Mouse (Mus musculus) forebrain, embryonic 16.5 days (tissue): ENCODE data around the gene Rxra. TPM values are rescaled to one million over a fixed set of nuclear protein-coding genes. Genes with fewer than 3 reads are reported as not detected.

Source experiments
- ATAC-seq: fragments of 200-750 bp; cut with Nextera tagmentation; 2 replicates; pipeline ENCODE4 v1.8.0; 2017; ENCODE audit warnings: mild to moderate bottlenecking, moderate library complexity
- H3K27ac ChIP-seq: fragments of 300-500 bp; sonication (generic); 2 replicates; pipeline ENCODE4 v1.5.1; 2014; ENCODE audit warnings: low read length, control low read depth
- H3K27me3 ChIP-seq: fragments of 300-500 bp; sonication (generic); replicated peaks from 2 replicates; pipeline ENCODE4 v1.6.1; 2014; ENCODE audit warnings: low read length; ENCODE audit not compliant: control insufficient read depth, insufficient read depth
- H3K36me3 ChIP-seq: fragments of 300-500 bp; sonication (generic); 2 replicates; pipeline ENCODE4 v1.6.1; 2014; ENCODE audit not compliant: control insufficient read depth, insufficient read depth
- H3K4me1 ChIP-seq: fragments of 300-500 bp; sonication (generic); replicated peaks from 2 replicates; pipeline ENCODE4 v1.6.1; 2014; ENCODE audit warnings: low read length; ENCODE audit not compliant: control insufficient read depth, insufficient read depth
- H3K4me2 ChIP-seq: fragments of 300-500 bp; sonication (generic); 2 replicates; pipeline ENCODE4 v1.6.1; 2014; ENCODE audit warnings: mild to moderate bottlenecking, low read length, control low read depth
- H3K4me3 ChIP-seq: fragments of 300-500 bp; sonication (generic); replicated peaks from 2 replicates; pipeline ENCODE4 v1.5.1; 2014; ENCODE audit warnings: mild to moderate bottlenecking, low read length, control low read depth
- H3K9ac ChIP-seq: fragments of 300-500 bp; sonication (generic); replicated peaks from 2 replicates; pipeline ENCODE4 v1.6.1; 2014; ENCODE audit warnings: low read depth, low read length, control low read depth
- H3K9me3 ChIP-seq: fragments of 300-500 bp; sonication (generic); 2 replicates; pipeline ENCODE4 v1.6.1; 2016; ENCODE audit warnings: low read length; ENCODE audit not compliant: control insufficient read depth
- WGBS: fragments of 180-500 bp; shearing (Covaris S2); extraction: QIAGEN DNeasy Blood & Tissue Kit; methylation state at CpG from one replicate; pipeline ENCODE4 v1.1.7; 2014; 5-methylcytosine and 5-hydroxymethylcytosine counted together
- polyA plus RNA-seq: library from polyadenylated mRNA; unstranded; fragments of >200 nt; fragmentation: Nextera tagmentation; extraction: Ambion mirVana; gene quantifications from 2 replicates; pipeline ENCODE4 v1.2.1, GENCODE M21; 2015

The Rxra gene
- polyA plus RNA-seq, 1 experiment from 2014 or later, result 2.4 TPM

DNA sequence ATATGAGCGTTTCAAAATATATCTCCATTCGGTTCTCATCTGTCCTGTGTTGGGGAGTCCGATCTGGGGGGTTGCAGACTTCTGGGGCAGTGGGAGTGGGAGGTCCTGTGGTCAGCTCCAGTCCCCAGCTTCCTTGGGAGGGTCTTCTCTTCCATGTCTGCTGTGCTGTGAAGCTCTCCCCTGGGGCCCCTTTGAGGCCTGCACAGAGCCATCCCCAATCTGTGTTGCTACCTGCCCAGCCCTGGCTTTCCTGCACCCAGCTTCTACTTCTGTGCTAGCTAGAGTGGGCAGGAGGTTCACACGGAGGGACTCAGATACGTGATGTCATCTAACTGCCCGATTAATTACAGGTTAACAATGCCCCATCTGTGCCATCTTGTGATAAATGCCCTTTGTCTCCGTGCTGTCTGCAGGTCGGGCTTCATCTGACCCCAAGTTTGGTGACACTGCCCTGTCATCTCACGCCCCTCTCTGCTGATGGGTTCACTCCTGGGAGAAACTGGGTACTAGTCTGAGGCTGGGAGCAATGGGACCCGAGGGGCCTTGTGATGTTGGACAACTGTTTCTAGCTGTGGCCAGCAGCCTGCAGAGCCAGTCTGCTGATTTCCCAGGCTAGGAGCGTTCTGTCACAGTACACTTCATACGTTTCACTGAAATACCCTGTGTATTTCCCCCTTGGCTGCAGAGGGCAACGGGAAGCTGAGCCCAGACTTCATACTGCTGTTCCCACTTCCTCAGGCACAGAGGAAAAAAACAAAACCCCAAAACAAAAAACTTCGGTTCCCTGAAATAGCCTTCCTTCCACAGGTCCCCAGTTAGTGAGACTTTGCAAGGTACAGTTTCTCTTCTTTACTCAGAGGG lies 86.9 kb downstream of the Rxra start:
- Histone ChIP-seq H3K4me2 (no peak overlapping the region), H3K27ac (no peak overlapping the region), H3K4me1 (peaks cover 15% of the 10 kb centered on the region), H3K4me3 (no peak overlapping the region), H3K9me3 (no peaks in the 10 kb centered on the region), H3K36me3 (no peaks in the 10 kb centered on the region), H3K9ac (no peak overlapping the region), H3K27me3 (no peaks in the 10 kb centered on the region)
- WGBS, result 69% methylated on average over 14 of the region's 14 CpGs
- ATAC-seq, result no peak

- H3K27me3 ChIP-seq, result no peaks in the 10 kb centered on the region
- H3K4me3 ChIP-seq, result no peak overlapping the region
- peak; percentile 47 for ATAC-seq
- H3K9me3 ChIP-seq, result no peaks in the 10 kb centered on the region
- H3K36me3 ChIP-seq, result no peaks in the 10 kb centered on the region
- H3K27ac ChIP-seq, result no peak overlapping the region
- 19% methylated on average over 6 of the region's 6 CpGs for WGBS
- 0 out of 2 replicates have a peak overlapping the region, but pooled peaks have one; percentile 22 for H3K9ac ChIP-seq
- peaks cover 4% of the 10 kb centered on the region; the same call in 1 of the 2 replicates for H3K4me1 ChIP-seq
- H3K4me2 ChIP-seq, result no peak overlapping the region
Observed at GRCm38 (mm10) chr2:27764256-27764936, 88.2 kb downstream of the Rxra start.

DNA sequence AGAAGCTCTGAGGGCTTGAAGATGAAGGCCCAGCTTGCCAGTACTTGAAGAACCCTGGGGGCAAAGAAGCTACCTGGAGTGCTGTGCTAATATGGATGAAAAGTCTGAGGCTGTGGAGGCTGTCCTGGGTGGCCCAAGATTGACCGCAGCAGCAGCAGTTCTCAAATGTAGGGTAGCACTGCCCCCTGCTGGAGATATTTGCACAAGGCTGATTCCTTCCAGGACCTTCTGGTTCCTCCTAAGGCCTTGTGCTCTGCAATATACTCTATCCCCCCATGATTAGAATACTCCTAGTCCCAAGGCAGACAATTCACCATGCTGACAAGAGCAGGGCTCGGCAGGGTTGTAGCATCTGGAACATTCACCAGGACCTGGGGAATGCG lies 88.7 kb downstream of the Rxra start:
- 31% methylated on average over 3 of the region's 3 CpGs for whole genome bisulfite sequencing
- Histone ChIP-seq H3K4me1 (peaks cover 4% of the 10 kb centered on the region; the same call in 1 of the 2 replicates), H3K9me3 (no peaks in the 10 kb centered on the region), H3K36me3 (no peaks in the 10 kb centered on the region), H3K27me3 (no peaks in the 10 kb centered on the region), H3K9ac (no peak overlapping the region), H3K4me3 (no peak overlapping the region), H3K27ac (no peak overlapping the region), H3K4me2 (no peak overlapping the region)
- ATAC-seq, result peak; percentile 60

- Histone ChIP-seq H3K4me3 (no peak overlapping the region), H3K36me3 (no peaks in the 10 kb centered on the region)
- 79% methylated on average over 7 of the region's 7 CpGs for WGBS
Observed at GRCm38 (mm10) chr2:27767773-27768172, 91.5 kb downstream of the Rxra start.

GRCm38 (mm10) chr2:27769701-27770100 lies 93.5 kb downstream of the Rxra start:
- no peak for ATAC-seq
- H3K9ac ChIP-seq, result no peak overlapping the region
- H3K4me2 ChIP-seq, result no peak overlapping the region
- H3K4me3 ChIP-seq, result no peak overlapping the region
- no peaks in the 10 kb centered on the region for H3K27me3 ChIP-seq
- WGBS, result 39% methylated on average over 5 of the region's 5 CpGs
- no peak overlapping the region for H3K27ac ChIP-seq
- H3K4me1 ChIP-seq, result no peaks in the 10 kb centered on the region
- H3K9me3 ChIP-seq, result no peaks in the 10 kb centered on the region
- no peaks in the 10 kb centered on the region for H3K36me3 ChIP-seq

More at GRCm38 (mm10) chr2:27767773-27768172, 91.5 kb downstream of the Rxra start:
- Histone ChIP-seq H3K4me2 (no peak overlapping the region), H3K9ac (no peak overlapping the region), H3K4me1 (peaks cover 4% of the 10 kb centered on the region; the same call in 1 of the 2 replicates), H3K9me3 (no peaks in the 10 kb centered on the region), H3K27me3 (no peaks in the 10 kb centered on the region), H3K27ac (no peak overlapping the region)
- no peak for ATAC-seq

DNA sequence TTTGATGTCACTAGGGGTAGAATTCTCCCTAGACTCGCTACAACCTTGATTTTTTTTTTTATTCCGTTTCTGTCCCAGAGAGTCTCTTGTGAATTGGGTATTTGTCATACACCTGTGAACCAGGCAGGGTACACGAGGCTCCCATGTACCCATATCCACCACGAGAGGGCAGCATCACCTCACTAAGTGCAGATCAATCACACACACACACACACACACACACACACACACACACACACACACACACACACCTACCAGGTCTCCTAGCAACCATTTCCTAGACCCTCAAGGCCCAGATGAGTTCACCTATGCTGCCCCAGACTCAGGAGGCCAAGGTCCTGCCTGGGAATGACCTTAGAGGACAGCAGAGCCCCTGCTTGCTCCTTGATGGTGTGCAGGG lies 94.0 kb downstream of the Rxra start:
- H3K36me3 ChIP-seq, result no peaks in the 10 kb centered on the region
- H3K9me3 ChIP-seq, result no peaks in the 10 kb centered on the region
- no peak overlapping the region for H3K4me3 ChIP-seq
- H3K9ac ChIP-seq, result no peak overlapping the region
- peak; percentile 46; the same call in 1 of the 2 replicates for ATAC-seq
- no peak overlapping the region for H3K4me2 ChIP-seq
- H3K27ac ChIP-seq, result no peak overlapping the region
- H3K27me3 ChIP-seq, result no peaks in the 10 kb centered on the region
- 0% methylated on average over 4 of the region's 4 CpGs for WGBS
- H3K4me1 ChIP-seq, result no peaks in the 10 kb centered on the region

DNA sequence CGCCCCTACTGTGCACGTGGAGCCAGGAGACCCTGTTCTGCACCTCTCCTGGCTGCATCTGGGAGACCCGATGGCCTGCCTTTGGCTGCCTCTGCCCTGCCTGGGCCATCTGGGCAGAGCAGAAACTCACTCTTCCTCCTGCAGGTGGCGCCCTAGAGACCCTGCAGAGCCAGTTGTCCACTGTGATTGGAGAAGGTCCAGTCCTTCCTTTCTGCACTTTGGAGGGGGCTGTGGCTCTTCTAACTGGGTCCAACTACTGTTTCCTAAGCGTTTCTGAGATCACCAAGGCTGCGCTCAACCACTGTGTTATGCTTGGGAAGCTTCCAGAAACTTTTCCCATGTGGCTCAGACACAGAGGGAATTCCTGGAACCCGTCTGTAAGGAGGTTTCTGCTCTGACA lies 95.7 kb downstream of the Rxra start:
- no peak overlapping the region for H3K4me3 ChIP-seq
- no peaks in the 10 kb centered on the region for H3K36me3 ChIP-seq
- H3K27me3 ChIP-seq, result no peaks in the 10 kb centered on the region
- WGBS, result 28% methylated on average over 7 of the region's 7 CpGs
- H3K9ac ChIP-seq, result no peak overlapping the region
- no peak overlapping the region for H3K4me2 ChIP-seq
- no peaks in the 10 kb centered on the region for H3K4me1 ChIP-seq
- H3K9me3 ChIP-seq, result no peaks in the 10 kb centered on the region
- ATAC-seq, result no peak; the same call in 1 of the 2 replicates
- no peak overlapping the region for H3K27ac ChIP-seq

- Histone ChIP-seq H3K9ac (no peak overlapping the region), H3K4me1 (no peaks in the 10 kb centered on the region), H3K27me3 (no peaks in the 10 kb centered on the region), H3K27ac (no peak overlapping the region), H3K4me2 (no peak overlapping the region), H3K9me3 (no peaks in the 10 kb centered on the region), H3K4me3 (no peak overlapping the region), H3K36me3 (no peaks in the 10 kb centered on the region)
- no peak for ATAC-seq
- WGBS, result 91% methylated on average over 7 of the region's 7 CpGs
Observed at GRCm38 (mm10) chr2:27772841-27773388, 96.7 kb downstream of the Rxra start.

DNA sequence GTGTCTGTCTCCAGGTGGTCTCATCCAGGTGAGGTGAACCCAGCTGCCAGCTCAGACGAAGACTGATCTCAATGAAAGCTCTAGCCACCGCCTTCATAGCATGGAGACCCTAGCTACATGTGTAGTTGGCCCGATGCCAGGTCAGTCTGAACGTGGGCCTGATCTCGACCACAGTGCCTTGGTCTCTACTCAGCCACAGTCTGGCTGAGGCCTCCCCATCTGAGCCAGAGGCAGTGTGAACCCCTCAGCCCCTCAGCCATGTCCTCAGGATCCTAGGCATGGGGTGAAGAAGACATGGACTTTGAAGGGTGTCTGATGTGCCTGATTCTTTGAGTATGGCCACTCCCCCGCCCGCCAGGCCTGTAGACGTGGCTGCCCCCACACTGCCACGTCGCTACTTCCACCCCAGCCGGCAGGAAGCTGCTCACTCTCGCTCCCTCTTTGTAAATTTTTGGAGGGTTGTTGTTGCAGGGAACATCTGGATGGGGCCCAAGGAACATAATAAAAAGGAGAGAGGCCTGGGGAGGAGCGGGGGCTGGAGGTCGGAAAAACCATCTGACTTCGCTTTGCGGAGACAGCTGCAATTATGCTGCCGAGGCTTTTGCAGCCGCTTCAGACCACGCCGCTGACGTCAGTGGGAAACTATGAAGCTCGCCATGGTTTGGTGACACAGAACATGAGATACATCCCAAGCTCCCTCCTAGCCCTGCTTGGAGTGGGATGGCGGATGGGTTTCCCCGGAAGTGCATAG lies 97.9 kb downstream of the Rxra start:
- no peaks in the 10 kb centered on the region for H3K27me3 ChIP-seq
- H3K36me3 ChIP-seq, result no peaks in the 10 kb centered on the region
- H3K4me2 ChIP-seq, result no peak overlapping the region
- no peak overlapping the region for H3K9ac ChIP-seq
- 70% methylated on average over 24 of the region's 24 CpGs for WGBS
- H3K4me3 ChIP-seq, result no peak overlapping the region
- no peak overlapping the region for H3K27ac ChIP-seq
- H3K4me1 ChIP-seq, result no peaks in the 10 kb centered on the region
- H3K9me3 ChIP-seq, result no peaks in the 10 kb centered on the region
- no peak for ATAC-seq
